Mouse (Mus musculus): ENCODE measurements around the gene Sycp2l.

Gene Sycp2l

GRCm38 (mm10) chr13:41113940-41114339, at the start of gene Sycp2l:
TSS of gene Sycp2l (plus strand) at chr13:41114307.
- DNase-seq (ENCODE audit: low read depth): no peak

- no peak for DNase-seq (ENCODE audit: low read depth)
These were observed 46.5 kb upstream of the Sycp2l start for GRCm38 (mm10) chr13:41067618-41068017.

DNA sequence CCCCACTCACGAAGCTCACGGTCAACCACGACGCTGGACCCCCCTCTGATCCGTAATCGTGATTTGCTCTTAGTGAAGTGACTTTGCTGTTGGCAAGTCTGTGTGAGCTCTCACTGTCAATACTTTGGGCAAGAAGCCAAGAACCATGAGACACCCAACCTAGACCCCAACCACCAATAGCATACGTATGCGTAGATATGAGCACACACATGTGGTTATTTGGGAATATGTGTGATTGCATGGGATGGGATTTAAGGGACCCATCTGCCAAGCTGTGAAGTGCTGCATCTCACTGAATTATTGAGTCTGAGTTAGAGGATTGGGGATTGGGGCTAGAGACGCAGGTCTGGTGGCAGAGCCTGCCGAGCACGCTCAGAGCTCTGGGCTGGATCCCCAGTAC, 42.5 kb upstream of the Sycp2l start:
- DNase-seq (ENCODE audit: low read depth): no peak

- no peak for DNase-seq (ENCODE audit: low read depth)
These were observed 40.3 kb upstream of the Sycp2l start for GRCm38 (mm10) chr13:41073819-41074218.

GRCm38 (mm10) chr13:41077921-41078320, 36.2 kb upstream of the Sycp2l start:
- no peak for DNase-seq (ENCODE audit: low read depth)

- DNase-seq (ENCODE audit: low read depth): no peak
These were observed 35.3 kb upstream of the Sycp2l start for GRCm38 (mm10) chr13:41078690-41079420.

DNA sequence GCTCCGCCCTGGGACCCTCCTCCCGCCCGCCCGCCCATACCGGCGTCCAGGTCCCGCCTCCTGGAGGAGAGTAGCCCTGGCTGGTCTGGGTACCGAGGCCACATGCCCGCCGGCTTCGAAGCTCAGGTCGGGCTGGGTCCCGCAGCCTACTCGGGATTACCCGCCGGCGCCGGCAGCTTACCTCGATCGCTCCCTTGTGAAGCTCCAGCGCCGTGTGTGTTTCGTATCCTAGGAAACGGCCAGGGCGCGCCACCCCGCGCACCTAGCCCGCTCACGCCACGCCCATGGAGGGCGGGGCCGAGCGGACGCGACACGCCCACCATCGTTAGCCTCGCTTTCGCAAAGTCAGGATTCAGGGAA, 34.7 kb upstream of the Sycp2l start, which contains the start of gene Mak:
Gene Mak (minus strand): TSS at position 286 of the 360 bp plus-strand sequence.
- DNase-seq (ENCODE audit: low read depth): peak; percentile 55

GRCm38 (mm10) chr13:41079859-41080258, 34.2 kb upstream of the Sycp2l start:
- no peak for DNase-seq (ENCODE audit: low read depth)

DNA sequence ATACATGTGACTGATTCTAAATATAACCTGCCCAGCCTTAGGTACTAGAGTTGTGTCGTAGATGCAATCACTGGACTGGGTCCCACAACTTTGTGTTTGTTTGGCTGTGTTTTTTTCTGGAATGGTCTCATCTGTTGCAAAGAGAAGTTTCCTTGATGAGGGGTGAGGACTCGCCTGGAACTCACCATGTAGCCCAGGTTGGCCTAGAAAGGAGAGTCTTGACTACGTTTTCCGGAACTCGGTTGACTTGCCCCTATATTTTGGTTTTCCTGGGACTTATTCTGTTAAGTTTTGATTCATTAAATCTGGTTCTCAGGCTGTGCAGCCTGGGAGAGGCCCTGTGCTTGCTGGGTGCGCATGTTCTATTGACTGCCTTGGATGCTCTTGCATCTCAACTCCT, 33.4 kb upstream of the Sycp2l start:
- no peak for DNase-seq (ENCODE audit: low read depth)

- DNase-seq (ENCODE audit: low read depth): no peak
These were observed 29.6 kb upstream of the Sycp2l start for GRCm38 (mm10) chr13:41084521-41084920.

GRCm38 (mm10) chr13:41085140-41085539, 29.0 kb upstream of the Sycp2l start:
- DNase-seq (ENCODE audit: low read depth): no peak

DNA sequence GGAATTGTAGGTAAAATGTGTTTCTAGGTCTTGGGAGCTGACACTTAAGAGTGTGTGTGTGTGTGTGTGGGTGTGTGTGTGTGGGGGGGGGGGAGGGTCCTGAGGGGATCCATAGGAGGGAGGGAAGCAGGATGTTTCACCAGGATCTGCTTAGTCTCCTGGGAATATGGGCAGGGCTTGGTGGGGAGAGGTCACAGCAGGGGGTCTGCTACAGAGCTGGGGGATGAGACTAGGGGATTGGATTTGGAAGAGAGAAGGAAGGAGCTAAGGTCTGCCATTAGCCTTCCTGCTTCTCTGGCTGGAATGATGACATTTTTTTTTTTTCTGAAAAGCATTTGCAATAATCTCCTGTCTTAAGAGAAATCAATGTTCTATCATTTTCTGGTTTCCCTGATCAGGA, 25.4 kb upstream of the Sycp2l start:
- no peak for DNase-seq (ENCODE audit: low read depth)

DNA sequence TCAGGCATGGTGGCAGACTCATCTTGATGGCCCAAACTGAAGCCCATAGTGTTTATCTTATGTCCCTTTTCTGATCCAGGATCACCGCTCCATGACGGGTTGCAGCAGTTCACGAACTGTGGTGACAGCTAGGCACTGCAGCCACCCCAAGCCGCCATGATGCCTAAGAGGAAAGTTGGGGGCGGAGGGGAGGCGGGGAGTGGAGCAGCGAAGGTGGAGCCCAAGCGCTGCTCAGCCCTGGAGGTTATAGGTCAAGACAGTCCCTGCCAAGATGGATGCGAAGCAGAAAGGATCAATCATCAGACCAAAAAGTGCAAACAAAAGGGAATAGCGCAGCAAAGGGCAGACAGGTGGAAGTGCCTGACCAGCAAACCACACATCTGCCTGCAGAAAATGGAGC, 22.8 kb upstream of the Sycp2l start:
- DNase-seq (ENCODE audit: low read depth): no peak

DNA sequence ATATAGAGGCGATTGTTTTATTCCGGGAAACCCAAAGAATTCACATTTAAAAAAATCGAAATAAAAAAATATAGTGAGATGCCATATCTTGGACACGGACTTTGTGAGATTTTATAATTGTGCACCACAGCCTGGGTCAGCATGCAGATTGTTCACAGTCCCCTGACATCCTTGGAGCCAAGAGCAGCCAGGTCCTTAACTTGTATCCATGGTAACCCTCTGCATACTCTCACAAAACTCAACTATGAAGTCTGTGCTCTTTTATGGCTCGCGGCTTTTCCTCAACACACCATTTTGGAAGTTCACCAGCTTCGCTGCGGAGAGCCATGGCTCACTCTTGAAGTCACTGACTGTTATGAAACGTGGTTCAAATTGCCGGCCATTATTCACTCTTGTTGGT, 19.9 kb upstream of the Sycp2l start:
- no peak for DNase-seq (ENCODE audit: low read depth)

- DNase-seq (ENCODE audit: low read depth): no peak
These were observed 16.6 kb upstream of the Sycp2l start for GRCm38 (mm10) chr13:41097324-41098058.

- no peak for DNase-seq (ENCODE audit: low read depth)
These were observed 15.8 kb upstream of the Sycp2l start for GRCm38 (mm10) chr13:41098325-41098724.

DNA sequence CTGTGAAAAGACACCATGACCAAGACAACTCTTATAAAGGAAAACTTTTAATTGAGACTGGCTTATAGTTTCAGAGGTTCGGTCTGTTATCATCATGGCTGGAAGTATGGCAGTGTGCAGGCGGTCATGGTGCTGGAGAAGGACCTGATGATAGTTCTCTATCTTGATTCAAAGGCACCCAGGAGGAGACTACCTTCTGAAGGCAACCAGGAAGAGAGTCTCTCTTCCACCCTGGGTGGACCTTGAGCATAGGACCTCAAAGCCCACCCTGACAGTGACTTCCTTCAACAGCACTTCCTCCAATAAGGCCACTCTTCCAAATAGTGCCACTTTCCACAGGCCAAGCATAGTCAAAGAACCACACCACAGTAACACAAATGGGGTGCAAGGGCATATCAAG, 14.1 kb upstream of the Sycp2l start:
- no peak for DNase-seq (ENCODE audit: low read depth)

DNA sequence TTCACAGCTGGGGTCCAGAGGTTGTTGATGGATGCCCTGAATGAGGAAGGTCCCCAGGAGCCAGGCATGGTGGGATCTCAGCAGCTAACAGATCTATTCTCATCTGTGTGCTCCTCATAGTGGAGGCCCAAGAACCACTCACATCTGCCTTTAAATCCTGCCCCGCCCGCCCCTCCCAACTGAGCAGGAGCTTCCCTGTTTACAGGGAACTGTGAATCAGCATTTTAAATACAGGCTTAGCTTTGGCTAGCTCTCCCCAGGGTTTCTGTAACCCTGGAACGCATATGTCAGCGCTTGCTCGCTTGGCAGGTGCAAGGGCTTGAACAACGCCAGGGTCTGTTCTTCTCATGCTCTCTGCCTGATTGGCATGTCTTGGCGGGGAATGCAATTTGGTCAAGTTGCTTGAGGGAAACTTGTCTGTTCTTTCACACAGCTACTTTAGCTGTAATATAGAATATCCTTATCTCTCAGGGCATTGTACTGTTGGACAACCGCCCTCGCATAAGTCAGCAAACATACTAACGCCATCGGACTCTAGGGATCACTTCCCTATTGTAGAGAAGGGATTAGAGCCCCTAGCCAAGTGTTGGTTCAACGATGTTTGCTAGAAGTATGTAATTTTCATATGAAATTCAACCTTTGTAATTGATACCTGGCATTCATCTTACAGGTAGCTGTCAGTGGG, 10.1 kb upstream of the Sycp2l start:
- DNase-seq (ENCODE audit: low read depth): no peak

DNA sequence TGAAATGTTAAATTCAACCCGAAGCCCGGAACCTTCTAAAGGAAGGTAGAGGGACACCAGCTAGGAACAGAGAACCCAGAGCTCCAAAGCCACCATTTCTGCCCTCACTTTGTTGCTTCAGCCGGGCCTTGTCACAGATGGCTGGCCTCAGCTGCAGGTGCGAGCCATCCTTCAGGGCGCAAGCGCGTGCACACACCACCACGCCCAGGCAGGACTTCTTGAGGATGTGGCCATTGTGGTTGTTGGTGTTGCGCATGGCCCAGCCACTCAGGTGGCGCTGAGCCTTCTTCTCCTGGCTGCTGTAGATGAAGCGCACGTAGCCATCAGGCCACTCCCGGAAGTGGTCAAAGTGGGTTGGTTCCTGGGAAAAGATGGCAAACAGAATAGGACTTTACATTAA, 8.6 kb upstream of the Sycp2l start:
- no peak for DNase-seq (ENCODE audit: low read depth)

DNA sequence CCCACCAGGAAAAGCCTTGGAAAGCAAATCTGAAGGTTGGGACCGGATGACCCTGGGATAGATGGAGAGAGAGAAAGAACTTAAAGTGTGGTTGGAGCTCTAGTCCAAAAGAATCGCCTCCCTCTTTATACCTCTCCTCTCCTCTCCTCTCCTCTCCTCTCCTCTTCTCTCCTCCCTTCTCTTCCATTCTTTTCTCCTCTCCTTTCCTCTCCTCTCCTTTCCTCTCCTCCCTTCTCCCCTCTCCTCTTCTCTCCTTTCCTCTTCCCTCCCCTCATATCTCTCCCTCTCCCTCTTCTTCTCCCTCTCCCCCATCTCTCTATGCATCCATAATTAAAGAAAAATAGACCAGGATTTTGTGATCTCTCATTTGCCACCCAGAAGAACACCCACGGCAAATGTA, 3.2 kb upstream of the Sycp2l start, which contains the start of gene Gcm2:
Gene Gcm2 (minus strand): TSS at position 101 of the 400 bp plus-strand sequence.
- DNase-seq (ENCODE audit: low read depth): no peak

GRCm38 (mm10) chr13:41119152-41119945, 5.2 kb downstream of the Sycp2l start:
- DNase-seq (ENCODE audit: low read depth): no peak

DNA sequence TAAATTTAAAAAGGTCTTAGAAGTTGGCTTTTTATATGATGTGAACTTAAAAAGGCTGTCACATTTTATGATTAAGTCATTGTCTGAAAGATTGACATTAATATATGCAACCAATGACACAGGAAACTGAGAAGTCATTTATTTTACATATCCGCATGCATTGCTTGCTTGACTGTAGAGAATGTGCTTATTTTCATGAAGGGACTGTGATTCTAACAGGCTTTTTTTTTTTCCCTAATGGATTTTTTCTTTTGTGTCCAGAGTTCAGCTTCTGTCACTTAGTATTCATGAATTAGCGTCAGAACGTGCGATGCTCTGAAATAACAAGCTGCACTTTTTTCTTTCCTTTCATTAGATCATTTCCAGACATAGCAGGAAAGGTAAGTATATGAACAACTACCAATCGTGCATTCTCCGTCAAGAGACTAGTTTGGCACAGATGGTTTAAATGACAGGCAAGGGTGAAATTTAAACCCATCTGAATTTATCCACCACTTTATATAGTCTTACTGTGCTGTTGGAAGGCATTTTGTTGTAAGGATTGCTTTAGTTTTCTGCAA, 9.6 kb downstream of the Sycp2l start:
- DNase-seq (ENCODE audit: low read depth): no peak

All from c-Kit-positive CD71-negative TER-119-negative erythroid progenitor cells, embryonic 14.5 days (primary cell).